Comparison of ENCODE assay signal across 12 mouse cellular contexts in genomic region chr3:30929828-30930227, GRCm38 (mm10). TPM values are rescaled to one million over a fixed set of nuclear protein-coding genes. Genes with fewer than 3 reads are reported as not detected.
DNase-seq lines count a peak whose midpoint lies in the region; ATAC-seq and TF ChIP-seq lines count a peak whose summit lies in the region.
"Had no signal": no experiment of that assay in that cellular context is flagged by ENCODE, and none has a peak within 500 bp of the region (broad histone marks: within the 10 kb centered on the region; RNA-seq: fewer than 3 reads in every experiment).

No protein-coding gene starts in this region.

- in situ Hi-C loops in ES-E14 (cut with MboI; ENCODE audit: low sequenced_read_pairs in 2 of 2, unreplicated experiment in 2 of 2) = no loop called here

- no peaks in the 10 kb centered on the region for H3K4me1 ChIP-seq in hindbrain, embryonic 16.5 days (ENCODE audit: control insufficient read depth, insufficient read depth, low read depth, low read length)
- no peaks in the 10 kb centered on the region for H3K4me1 ChIP-seq in hindbrain, embryonic 11.5 days (replicated peaks; ENCODE audit: control insufficient read depth, insufficient read depth, low read length)
- H3K4me1 ChIP-seq in ES-E14 (ENCODE audit: control insufficient read depth in 2 of 2, insufficient read depth in 2 of 2, low read length in 2 of 2, poor library complexity in 1 of 2) = no peaks in the 10 kb centered on the region
- H3K4me1 ChIP-seq: limb, embryonic 10.5 days had no signal

- no peak overlapping the region for H3K27ac ChIP-seq in hindbrain, embryonic 16.5 days (ENCODE audit: low read depth, low read length)
- no peak overlapping the region for H3K27ac ChIP-seq in hindbrain, embryonic 11.5 days (ENCODE audit: low read depth, low read length)
- H3K27ac ChIP-seq in ES-E14 (ENCODE audit: insufficient read depth, low read depth, low read length, poor library complexity, severe bottlenecking) = no peak overlapping the region
- H3K27ac ChIP-seq: limb, embryonic 10.5 days had no signal

- H3K27me3 ChIP-seq in hindbrain, embryonic 16.5 days (replicated peaks; ENCODE audit: control insufficient read depth, insufficient read depth, low read length) = no peaks in the 10 kb centered on the region
- no peaks in the 10 kb centered on the region for H3K27me3 ChIP-seq in hindbrain, embryonic 11.5 days (ENCODE audit: control insufficient read depth, insufficient read depth, low read length)

- no peak overlapping the region for H3K9ac ChIP-seq in hindbrain, embryonic 16.5 days (ENCODE audit: low read depth, low read length)
- no peak overlapping the region for H3K9ac ChIP-seq in hindbrain, embryonic 11.5 days (ENCODE audit: low read depth, low read length)
- H3K9ac ChIP-seq in ES-E14 (ENCODE audit: insufficient read depth, low read depth, low read length, poor library complexity, severe bottlenecking) = no peak overlapping the region
- H3K9ac ChIP-seq: lung, embryonic 14.5 days had no signal

- intact Hi-C loops in heart, postnatal 10 days (cut with DNase I) = no loop called here

- H3K4me2 ChIP-seq in hindbrain, embryonic 16.5 days (ENCODE audit: low read length) = no peak overlapping the region
- H3K4me2 ChIP-seq in hindbrain, embryonic 11.5 days (replicated peaks; ENCODE audit: low read depth, low read length) = no peak overlapping the region
- H3K4me2 ChIP-seq: lung, embryonic 14.5 days had no signal

- H3K36me3 ChIP-seq in hindbrain, embryonic 16.5 days (ENCODE audit: control insufficient read depth, insufficient read depth, low read length) = peaks cover 19% of the 10 kb centered on the region
- H3K36me3 ChIP-seq in hindbrain, embryonic 11.5 days (ENCODE audit: control insufficient read depth, insufficient read depth, low read length) = no peaks in the 10 kb centered on the region
- peaks cover 3% of the 10 kb centered on the region for H3K36me3 ChIP-seq in ES-E14 (ENCODE audit: control insufficient read depth, insufficient read depth, low read length, poor library complexity, severe bottlenecking)

- 0 out of 2 replicates have a peak, but pooled peaks have one; percentile 20 for ATAC-seq in hindbrain, embryonic 16.5 days
- ATAC-seq in hindbrain, embryonic 11.5 days (ENCODE audit: low FRiP score) = no peak
- no peak for ATAC-seq in monocyte, adult 5-6 weeks (replicated peaks; ENCODE audit: insufficient number of reproducible peaks, low FRiP score, low TSS enrichment, poor library complexity, severe bottlenecking)

- H3K9me3 ChIP-seq in hindbrain, embryonic 16.5 days (ENCODE audit: control insufficient read depth, low read length) = no peaks in the 10 kb centered on the region
- no peaks in the 10 kb centered on the region for H3K9me3 ChIP-seq in hindbrain, embryonic 11.5 days (ENCODE audit: control insufficient read depth, low read length)
- no peaks in the 10 kb centered on the region for H3K9me3 ChIP-seq in ES-E14 (ENCODE audit: control insufficient read depth, insufficient read depth, low read depth, low read length)
- H3K9me3 ChIP-seq: limb, embryonic 10.5 days had no signal

- DNase-seq in hindbrain, embryonic 11.5 days (ENCODE audit: low spot score) = no peak
- peak; percentile 24 for DNase-seq in A20 (ENCODE audit: low read depth, low spot score)
- peak; percentile 58 for DNase-seq in ES-E14 (ENCODE audit: low read depth, low spot score)
- DNase-seq in heart, postnatal 10 days = peak; percentile 9 to 16
- no peak for DNase-seq in right cerebral cortex, postnatal 36 days (ENCODE audit: low spot score in 2 of 2)
- DNase-seq: adrenal gland, postnatal 25 days; cerebellum, adult 11 months; lung, embryonic 14.5 days; thymus, postnatal 25 days had no signal

- H3K4me3 ChIP-seq in hindbrain, embryonic 16.5 days (ENCODE audit: low read length) = no peak overlapping the region
- H3K4me3 ChIP-seq in hindbrain, embryonic 11.5 days (ENCODE audit: low read depth, low read length) = no peak overlapping the region
- H3K4me3 ChIP-seq in ES-E14 (ENCODE audit: insufficient read depth in 1 of 2, low read depth in 1 of 2, low read length in 2 of 2, poor library complexity in 1 of 2, severe bottlenecking in 1 of 2) = no peak overlapping the region
- H3K4me3 ChIP-seq: limb, embryonic 10.5 days had no signal

- 57% methylated on average over 3 of the region's 3 CpGs for WGBS in hindbrain, embryonic 16.5 days
- WGBS in hindbrain, embryonic 11.5 days = 57% methylated on average over 3 of the region's 3 CpGs

TF ChIP-seq in ES-E14, 5 proteins besides CTCF, POLR2A, EP300 and RAD21:
- TF ChIP-seq HCFC1 (IDR thresholded peaks at IDR 0.05; ENCODE audit: borderline replicate concordance, insufficient read depth, low read length) = no peak
- TF ChIP-seq ZNF384 (IDR thresholded peaks at IDR 0.05; ENCODE audit: low read depth, low read length) = no peak
- no peak for TF ChIP-seq MAFK (IDR thresholded peaks at IDR 0.05; ENCODE audit: insufficient read depth, low read depth, low read length)
- TF ChIP-seq CHD2 (IDR thresholded peaks at IDR 0.05; ENCODE audit: low read depth, low read length) = no peak
- no peak for TF ChIP-seq ZC3H11A (IDR thresholded peaks at IDR 0.05; ENCODE audit: borderline replicate concordance, low read depth, low read length)

RNA-seq across cellular contexts. Expression of gene Phc3, which starts 39.4 kb away (rescaled TPM):
- 7.0 TPM in 2 replicates for polyA plus RNA-seq in hindbrain, embryonic 16.5 days (2015; fragmentation: Nextera tagmentation; extraction: Ambion mirVana)
- 5.3 and 7.3 TPM in 2 replicates for polyA plus RNA-seq in hindbrain, embryonic 11.5 days (2014; fragmentation: Nextera tagmentation; extraction: Ambion mirVana)
- 7.1 and 7.9 TPM in 2 replicates for total RNA-seq in ES-E14 (2012; rRNA removed)
- total RNA-seq in heart, postnatal 10 days (2021) = 10 to 100 TPM; 18.3 to 18.7 TPM
- total RNA-seq in monocyte, adult 5-6 weeks (2017) = 22.7 to 46.5 TPM (median 29.5 TPM) in 3 replicates

Comparison
In these comparisons a context has a peak if more than half of its experiments do, and no peak if none do; other contexts are left out.
1. DNase-seq: peak in A20 (single experiment), ES-E14 (single experiment) and heart, postnatal 10 days (2 of 2); none in hindbrain, embryonic 11.5 days (single experiment) and right cerebral cortex, postnatal 36 days (0 of 2).